Mouse (Mus musculus) lung, embryonic 16.5 days (tissue): ENCODE results near the gene Ncoa7. TPM values are rescaled to one million over a fixed set of nuclear protein-coding genes. Genes with fewer than 3 reads are reported as not detected.

Source experiments
- ATAC-seq: fragments of 200-750 bp; cut with Nextera tagmentation; 2 replicates; pipeline ENCODE4 v1.8.0; 2017; ENCODE audit warnings: low read depth, mild to moderate bottlenecking, moderate library complexity
- H3K27ac ChIP-seq: fragments of 300-500 bp; sonication (generic); 2 replicates; pipeline ENCODE4 v1.5.1; 2014; ENCODE audit warnings: mild to moderate bottlenecking, control low read depth, low read length
- H3K27me3 ChIP-seq: fragments of 300-500 bp; sonication (generic); 2 replicates; pipeline ENCODE4 v1.6.1; 2014; ENCODE audit warnings: low read depth, low read length, mixed read lengths; ENCODE audit not compliant: control insufficient read depth, insufficient read depth
- H3K36me3 ChIP-seq: fragments of 300-500 bp; sonication (generic); 2 replicates; pipeline ENCODE4 v1.6.1; 2014; ENCODE audit warnings: low read length; ENCODE audit not compliant: control insufficient read depth, insufficient read depth
- H3K4me1 ChIP-seq: fragments of 300-500 bp; sonication (generic); replicated peaks from 2 replicates; pipeline ENCODE4 v1.6.1; 2014; ENCODE audit warnings: low read length, mixed read lengths; ENCODE audit not compliant: control insufficient read depth, insufficient read depth
- H3K4me2 ChIP-seq: fragments of 300-500 bp; sonication (generic); 2 replicates; pipeline ENCODE4 v1.6.1; 2014; ENCODE audit warnings: low read depth, low read length, control low read depth
- H3K4me3 ChIP-seq: fragments of 300-500 bp; sonication (generic); 2 replicates; pipeline ENCODE4 v1.5.1; 2014; ENCODE audit warnings: mild to moderate bottlenecking, low read length, control low read depth
- H3K9ac ChIP-seq: fragments of 300-500 bp; sonication (generic); 2 replicates; pipeline ENCODE4 v1.6.1; 2014; ENCODE audit warnings: low read length, control low read depth
- H3K9me3 ChIP-seq: fragments of 300-500 bp; sonication (generic); 2 replicates; pipeline ENCODE4 v1.6.1; 2016; ENCODE audit warnings: low read length; ENCODE audit not compliant: control insufficient read depth
- WGBS: fragments of 180-500 bp; shearing (Covaris S2); extraction: QIAGEN DNeasy Blood & Tissue Kit; methylation state at CpG from one replicate; pipeline ENCODE4 v1.1.7; 2014; 5-methylcytosine and 5-hydroxymethylcytosine counted together
- polyA plus RNA-seq: library from polyadenylated mRNA; unstranded; fragments of >200 nt; fragmentation: Nextera tagmentation; extraction: Ambion mirVana; gene quantifications from 2 replicates; pipeline ENCODE4 v1.2.1, GENCODE M21; 2015

Gene Ncoa7
- polyA plus RNA-seq, 1 experiment from 2014 or later: 11.7 TPM

DNA sequence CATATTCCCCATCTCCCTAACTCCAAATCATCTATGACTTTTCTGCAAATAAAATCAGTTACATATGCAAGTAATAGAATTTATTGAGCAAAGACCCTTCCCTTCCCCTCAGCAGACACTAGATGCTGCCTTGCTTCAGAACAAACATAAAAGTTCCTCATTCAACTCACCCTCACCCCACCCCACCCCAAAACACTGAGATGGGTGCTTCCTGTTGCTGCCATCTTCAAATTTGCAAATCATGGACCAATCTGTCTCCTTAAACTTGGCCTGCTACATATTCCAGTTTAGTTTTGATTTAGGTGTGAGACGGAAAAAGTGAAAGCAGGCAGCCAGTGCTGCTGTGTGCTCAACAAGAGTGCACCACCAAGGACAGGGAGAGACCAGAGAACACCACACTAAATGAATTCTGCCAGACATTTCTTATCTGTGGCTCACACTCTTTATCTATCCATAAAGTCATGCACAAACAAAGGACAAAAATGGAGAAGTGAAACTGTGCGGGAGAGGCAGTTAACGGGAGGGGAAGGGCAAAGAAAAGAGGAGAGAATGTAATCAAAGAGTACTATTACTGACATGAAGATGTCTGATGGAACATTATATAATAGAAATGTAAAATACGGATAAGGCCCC, 48.2 kb downstream of the Ncoa7 start:
- no peak for ATAC-seq
- H3K4me2 ChIP-seq: no peak overlapping the region
- peaks cover 13% of the 10 kb centered on the region for H3K4me1 ChIP-seq
- H3K27me3 ChIP-seq: no peaks in the 10 kb centered on the region
- H3K4me3 ChIP-seq: no peak overlapping the region
- no peak overlapping the region for H3K9ac ChIP-seq
- WGBS: 25% methylated on average over 4 of the region's 4 CpGs
- H3K36me3 ChIP-seq: no peaks in the 10 kb centered on the region
- H3K9me3 ChIP-seq: no peaks in the 10 kb centered on the region
- H3K27ac ChIP-seq: no peak overlapping the region

DNA sequence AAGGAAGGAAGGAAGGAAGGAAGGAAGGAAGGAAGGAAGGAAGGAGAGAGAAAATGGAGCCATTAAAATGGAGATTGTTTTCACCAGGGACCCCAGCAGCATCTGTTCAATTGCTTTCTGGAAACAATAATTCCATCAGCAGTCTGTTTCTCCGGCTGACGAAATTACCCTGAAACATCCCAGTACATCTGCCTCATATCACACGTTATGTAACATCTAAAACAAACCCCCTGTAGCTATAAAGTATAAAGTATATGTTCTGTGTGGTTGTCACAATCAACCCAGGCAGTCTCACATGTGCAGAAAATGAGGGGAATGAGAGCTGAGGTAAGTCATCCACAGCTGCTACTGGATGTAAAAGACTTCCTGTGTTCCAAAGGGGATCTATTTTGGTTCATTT, 49.0 kb downstream of the Ncoa7 start:
- H3K27me3 ChIP-seq: no peaks in the 10 kb centered on the region
- H3K9me3 ChIP-seq: no peaks in the 10 kb centered on the region
- WGBS: 69% methylated on average over 3 of the region's 3 CpGs
- H3K27ac ChIP-seq: no peak overlapping the region
- ATAC-seq: no peak
- no peak overlapping the region for H3K9ac ChIP-seq
- H3K4me2 ChIP-seq: no peak overlapping the region
- H3K4me1 ChIP-seq: peaks cover 11% of the 10 kb centered on the region; the same call in 1 of the 2 replicates
- no peak overlapping the region for H3K4me3 ChIP-seq
- H3K36me3 ChIP-seq: no peaks in the 10 kb centered on the region

DNA sequence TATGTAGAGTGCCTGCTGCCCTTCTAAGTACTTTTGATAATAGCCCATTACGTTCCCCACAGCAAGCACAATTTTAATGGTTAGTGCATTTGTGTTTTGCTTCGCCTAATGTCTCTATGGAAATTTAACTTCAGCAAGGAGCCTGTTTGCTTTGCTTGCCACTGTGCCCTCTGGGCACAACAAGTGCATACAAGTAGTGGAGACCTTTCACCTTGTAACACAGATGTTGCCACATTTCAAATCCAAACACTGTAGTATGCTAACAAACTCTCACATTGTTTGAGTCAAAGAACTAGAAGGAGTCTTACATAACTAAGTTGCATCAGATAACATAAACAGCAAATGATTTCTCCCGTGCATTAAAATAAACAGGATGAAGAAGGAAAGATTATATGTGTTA, 50.6 kb downstream of the Ncoa7 start:
- Histone ChIP-seq H3K9ac (no peak overlapping the region), H3K4me2 (no peak overlapping the region), H3K4me1 (peaks cover 11% of the 10 kb centered on the region; the same call in 1 of the 2 replicates), H3K27me3 (no peaks in the 10 kb centered on the region), H3K4me3 (no peak overlapping the region), H3K36me3 (no peaks in the 10 kb centered on the region), H3K27ac (no peak overlapping the region), H3K9me3 (no peaks in the 10 kb centered on the region)
- 58% methylated on average over 3 of the region's 3 CpGs for WGBS
- no peak for ATAC-seq

GRCm38 (mm10) chr10:30751586-30751985, 51.5 kb downstream of the Ncoa7 start:
- Histone ChIP-seq H3K4me2 (no peak overlapping the region), H3K36me3 (no peaks in the 10 kb centered on the region), H3K4me3 (no peak overlapping the region), H3K27ac (no peak overlapping the region), H3K9me3 (no peaks in the 10 kb centered on the region), H3K9ac (no peak overlapping the region), H3K27me3 (no peaks in the 10 kb centered on the region), H3K4me1 (peaks cover 11% of the 10 kb centered on the region; the same call in 1 of the 2 replicates)
- WGBS: 87% methylated on average over 4 of the region's 4 CpGs
- ATAC-seq: no peak

- ATAC-seq: no peak
- no peak overlapping the region for H3K27ac ChIP-seq
These were observed 53.3 kb downstream of the Ncoa7 start for GRCm38 (mm10) chr10:30749807-30750206.

GRCm38 (mm10) chr10:30745238-30745974, 57.7 kb downstream of the Ncoa7 start:
- no peak for ATAC-seq
- H3K27ac ChIP-seq: no peak overlapping the region
- WGBS: 83% methylated on average over 3 of the region's 3 CpGs

More at GRCm38 (mm10) chr10:30749807-30750206, 53.3 kb downstream of the Ncoa7 start:
- Histone ChIP-seq H3K4me3 (no peak overlapping the region), H3K9me3 (no peaks in the 10 kb centered on the region), H3K9ac (no peak overlapping the region), H3K4me2 (no peak overlapping the region), H3K4me1 (no peaks in the 10 kb centered on the region), H3K27me3 (no peaks in the 10 kb centered on the region), H3K36me3 (no peaks in the 10 kb centered on the region)
- 67% methylated on average over 4 of the region's 4 CpGs for WGBS

GRCm38 (mm10) chr10:30743275-30743674, 59.9 kb downstream of the Ncoa7 start:
- Histone ChIP-seq H3K9ac (no peak overlapping the region), H3K9me3 (no peaks in the 10 kb centered on the region), H3K4me1 (no peaks in the 10 kb centered on the region), H3K27me3 (no peaks in the 10 kb centered on the region), H3K4me3 (no peak overlapping the region), H3K27ac (no peak overlapping the region), H3K36me3 (no peaks in the 10 kb centered on the region), H3K4me2 (no peak overlapping the region)
- ATAC-seq: no peak

More at GRCm38 (mm10) chr10:30745238-30745974, 57.7 kb downstream of the Ncoa7 start:
- Histone ChIP-seq H3K27me3 (no peaks in the 10 kb centered on the region), H3K9ac (no peak overlapping the region), H3K4me2 (no peak overlapping the region), H3K9me3 (no peaks in the 10 kb centered on the region), H3K36me3 (no peaks in the 10 kb centered on the region), H3K4me1 (no peaks in the 10 kb centered on the region), H3K4me3 (no peak overlapping the region)

- Histone ChIP-seq H3K36me3 (no peaks in the 10 kb centered on the region), H3K9ac (no peak overlapping the region), H3K4me2 (no peak overlapping the region), H3K27me3 (no peaks in the 10 kb centered on the region), H3K4me1 (no peaks in the 10 kb centered on the region), H3K27ac (no peak overlapping the region), H3K4me3 (no peak overlapping the region), H3K9me3 (no peaks in the 10 kb centered on the region)
- 85% methylated on average over 3 of the region's 3 CpGs for WGBS
- ATAC-seq: no peak
These were observed 64.7 kb downstream of the Ncoa7 start for GRCm38 (mm10) chr10:30738403-30738802.

GRCm38 (mm10) chr10:30737323-30737722, 65.8 kb downstream of the Ncoa7 start:
- Histone ChIP-seq H3K9me3 (no peaks in the 10 kb centered on the region), H3K27ac (no peak overlapping the region), H3K9ac (no peak overlapping the region), H3K4me3 (no peak overlapping the region), H3K27me3 (no peaks in the 10 kb centered on the region), H3K36me3 (no peaks in the 10 kb centered on the region), H3K4me1 (no peaks in the 10 kb centered on the region), H3K4me2 (no peak overlapping the region)
- WGBS: 95% methylated on average over 2 of the region's 2 CpGs
- no peak for ATAC-seq
